Mouse (Mus musculus) left cerebral cortex, adult 8-10 months (tissue): ENCODE data around the gene Tmem88. TPM values are rescaled to one million over a fixed set of nuclear protein-coding genes. Genes with fewer than 3 reads are reported as not detected.

ENCODE experiments used
- DNase-seq, 2 experiments: peaks; one replicate each; pipeline ENCODE4 v3.0.0; 2022; ENCODE audit warnings: low spot score in 2 of 2
- total RNA-seq, 4 experiments: library from RNA; stranded (reverse); gene quantifications; 2 replicates each; pipeline ENCODE4 v1.2.4; 2022

The Tmem88 gene
- total RNA-seq, 4 experiments from 2014 or later: 3.3 to 4.8 (median 3.5) TPM

GRCm38 (mm10) chr11:69366157-69366854 is 31.7 kb downstream of the Tmem88 start:
- DNase-seq: peak; percentile 79 to 95

- DNase-seq: no peak
Measured at GRCm38 (mm10) chr11:69365722-69366121, 32.3 kb downstream of the Tmem88 start.

GRCm38 (mm10) chr11:69364910-69365309 is 33.1 kb downstream of the Tmem88 start:
- DNase-seq: peak; percentile 79 to 92

GRCm38 (mm10) chr11:69364376-69364775 is 33.7 kb downstream of the Tmem88 start:
- no peak for DNase-seq

- DNase-seq: no peak
Measured at GRCm38 (mm10) chr11:69362479-69362878, 35.6 kb downstream of the Tmem88 start.

- no peak for DNase-seq
Measured at GRCm38 (mm10) chr11:69362021-69362420, 36.0 kb downstream of the Tmem88 start.

- DNase-seq: no peak
Measured at GRCm38 (mm10) chr11:69357690-69358089, 40.3 kb downstream of the Tmem88 start.

GRCm38 (mm10) chr11:69356544-69356943 is 41.5 kb downstream of the Tmem88 start:
- no peak for DNase-seq

Other genes with a start within 250 kb of the Tmem88 start
- gene Alox12b, start 241.2 kb downstream of the Tmem88 start, total RNA-seq: 1 to 10 TPM; 5.7 to 8.9 (median 7.7) TPM
- gene Alox8, start 200.4 kb downstream of the Tmem88 start, total RNA-seq: 10 to 100 TPM in 2 of 4 experiments, 1 to 10 TPM in 2; 9.2 to 11.4 (median 10.2) TPM
- gene Gucy2e, start 161.2 kb downstream of the Tmem88 start, total RNA-seq: 1 to 10 TPM; 1.3 to 1.8 (median 1.5) TPM
- gene Cntrob, start 74.5 kb downstream of the Tmem88 start, total RNA-seq: 10 to 100 TPM; 14.9 to 19.9 (median 17.4) TPM
- gene Trappc1, start 74.3 kb downstream of the Tmem88 start, total RNA-seq: 10 to 100 TPM; 47.7 to 54.7 (median 51.5) TPM
- gene Kcnab3, start 72.0 kb downstream of the Tmem88 start, total RNA-seq: 10 to 100 TPM; 72.7 to 84.4 (median 78.8) TPM
- gene Rnf227, start 57.8 kb downstream of the Tmem88 start, total RNA-seq: 100 to 1,000 TPM; 160 to 180 (median 169) TPM
- 100 to 1,000 TPM; 370 to 420 (median 387) TPM for gene Chd3, start 28.8 kb downstream of the Tmem88 start, total RNA-seq
- gene Naa38, start 2.7 kb downstream of the Tmem88 start, total RNA-seq: 100 to 1,000 TPM in 3 of 4 experiments, 10 to 100 TPM in 1; 99.9 to 140 (median 114) TPM
- gene Cyb5d1, start 2.6 kb downstream of the Tmem88 start, total RNA-seq: 10 to 100 TPM; 38.0 to 43.7 (median 42.5) TPM
- 10 to 100 TPM; 17.3 to 29.2 (median 21.9) TPM for gene Kdm6b, start 15.4 kb upstream of the Tmem88 start, total RNA-seq
- 1 to 10 TPM; 3.3 to 4.9 (median 3.9) TPM for gene Dnah2, start 150.9 kb upstream of the Tmem88 start, total RNA-seq
- gene Efnb3, start 162.0 kb upstream of the Tmem88 start, total RNA-seq: 10 to 100 TPM; 89.2 to 96.6 (median 90.5) TPM
- 10 to 100 TPM; 10.1 to 13.8 (median 11.3) TPM for gene Wrap53, start 182.0 kb upstream of the Tmem88 start, total RNA-seq
- 10 to 100 TPM; 26.6 to 32.6 (median 28.2) TPM for gene Trp53, start 182.1 kb upstream of the Tmem88 start, total RNA-seq
- 100 to 1,000 TPM; 400 to 455 (median 419) TPM for gene Atp1b2, start 207.7 kb upstream of the Tmem88 start, total RNA-seq
- gene Shbg, start 219.7 kb upstream of the Tmem88 start, total RNA-seq: 1 to 10 TPM in 1 of 4 experiments, not detected in 3; 1.0 TPM
- 10 to 100 TPM in 3 of 4 experiments, 1 to 10 TPM in 1; 7.9 to 11.6 (median 10.5) TPM for gene Sat2, start 223.8 kb upstream of the Tmem88 start, total RNA-seq
- 100 to 1,000 TPM; 132 to 147 (median 140) TPM for gene Fxr2, start 234.8 kb upstream of the Tmem88 start, total RNA-seq